Mouse (Mus musculus) heart, embryonic 15.5 days (tissue): ENCODE measurements at regions not wholly inside any gene's neighbourhood (a gene's known extent, or its start where the extent isn't known, plus 50 kb on each side); places are given as distances from the start of the nearest gene placed in this dataset.

Experiments used
- ATAC-seq: fragments of 200-750 bp; cut with Nextera tagmentation; replicated peaks from 2 replicates; pipeline ENCODE4 v1.8.0; 2017; ENCODE audit warnings: low read depth, moderate TSS enrichment; ENCODE audit not compliant: insufficient number of reproducible peaks, insufficient read depth, low FRiP score
- H3K27ac ChIP-seq: fragments of 300-500 bp; sonication (generic); 2 replicates; pipeline ENCODE4 v1.5.1; 2015; ENCODE audit warnings: mild to moderate bottlenecking, inconsistent platforms
- H3K27me3 ChIP-seq: fragments of 300-500 bp; sonication (generic); 2 replicates; pipeline ENCODE4 v1.6.1; 2015; ENCODE audit warnings: inconsistent platforms
- H3K36me3 ChIP-seq: fragments of 300-500 bp; sonication (generic); 2 replicates; pipeline ENCODE4 v1.6.1; 2015; ENCODE audit warnings: mild to moderate bottlenecking, inconsistent platforms
- H3K4me1 ChIP-seq: fragments of 300-500 bp; sonication (generic); replicated peaks from 2 replicates; pipeline ENCODE4 v1.6.1; 2015; ENCODE audit warnings: inconsistent platforms
- H3K4me2 ChIP-seq: fragments of 300-500 bp; sonication (generic); 2 replicates; pipeline ENCODE4 v1.6.1; 2015; ENCODE audit warnings: inconsistent platforms, mild to moderate bottlenecking, moderate library complexity
- H3K4me3 ChIP-seq: fragments of 300-500 bp; sonication (generic); 2 replicates; pipeline ENCODE4 v1.5.1; 2015; ENCODE audit warnings: mild to moderate bottlenecking, inconsistent platforms
- H3K9ac ChIP-seq: fragments of 300-500 bp; sonication (generic); 2 replicates; pipeline ENCODE4 v1.6.1; 2015; ENCODE audit warnings: mild to moderate bottlenecking, inconsistent platforms
- H3K9me3 ChIP-seq: fragments of 300-500 bp; sonication (generic); replicated peaks from 2 replicates; pipeline ENCODE4 v1.6.1; 2016; ENCODE audit warnings: inconsistent platforms
- WGBS: fragments of 180-500 bp; shearing (Covaris S2); methylation state at CpG from one replicate; pipeline ENCODE4 v1.1.7; 2015; ENCODE audit warnings: mixed read lengths; 5-methylcytosine and 5-hydroxymethylcytosine counted together

GRCm38 (mm10) chr3:37962811-37963210 lies 238.5 kb upstream of the Gm5148 start:
- Histone ChIP-seq H3K27ac (no peak overlapping the region), H3K4me1 (no peaks in the 10 kb centered on the region), H3K4me2 (no peak overlapping the region)

GRCm38 (mm10) chr3:37962043-37962810 lies 237.9 kb upstream of the Gm5148 start:
- 57% methylated on average over 12 of the region's 12 CpGs for WGBS
- Histone ChIP-seq H3K27me3 (no peaks in the 10 kb centered on the region), H3K36me3 (no peaks in the 10 kb centered on the region), H3K9me3 (no peaks in the 10 kb centered on the region), H3K9ac (no peak overlapping the region), H3K4me1 (no peaks in the 10 kb centered on the region), H3K27ac (no peak overlapping the region), H3K4me3 (no peak overlapping the region), H3K4me2 (no peak overlapping the region)
- ATAC-seq, result no peak

More at GRCm38 (mm10) chr3:37962811-37963210, 238.5 kb upstream of the Gm5148 start:
- Histone ChIP-seq H3K9me3 (no peaks in the 10 kb centered on the region), H3K9ac (no peak overlapping the region), H3K36me3 (no peaks in the 10 kb centered on the region), H3K27me3 (no peaks in the 10 kb centered on the region), H3K4me3 (no peak overlapping the region)
- no peak for ATAC-seq
- WGBS, result 70% methylated on average over 8 of the region's 8 CpGs

GRCm38 (mm10) chr3:37958361-37958978 lies 234.2 kb upstream of the Gm5148 start:
- Histone ChIP-seq H3K9ac (no peak overlapping the region), H3K4me1 (no peaks in the 10 kb centered on the region), H3K4me3 (no peak overlapping the region), H3K27me3 (no peaks in the 10 kb centered on the region), H3K27ac (no peak overlapping the region), H3K4me2 (no peak overlapping the region), H3K36me3 (no peaks in the 10 kb centered on the region), H3K9me3 (no peaks in the 10 kb centered on the region)
- WGBS, result 57% methylated on average over 6 of the region's 6 CpGs
- ATAC-seq, result no peak

- 77% methylated on average over 6 of the region's 6 CpGs for WGBS
- Histone ChIP-seq H3K4me3 (no peak overlapping the region), H3K9ac (no peak overlapping the region), H3K36me3 (no peaks in the 10 kb centered on the region), H3K4me2 (no peak overlapping the region), H3K9me3 (no peaks in the 10 kb centered on the region), H3K4me1 (no peaks in the 10 kb centered on the region), H3K27me3 (no peaks in the 10 kb centered on the region), H3K27ac (no peak overlapping the region)
- no peak for ATAC-seq
These were observed 232.3 kb upstream of the Gm5148 start for GRCm38 (mm10) chr3:37956543-37956942.

- Histone ChIP-seq H3K27me3 (no peaks in the 10 kb centered on the region), H3K4me2 (no peak overlapping the region), H3K9ac (no peak overlapping the region), H3K4me3 (no peak overlapping the region), H3K4me1 (no peaks in the 10 kb centered on the region), H3K9me3 (no peaks in the 10 kb centered on the region), H3K27ac (no peak overlapping the region), H3K36me3 (no peaks in the 10 kb centered on the region)
- WGBS, result 51% methylated on average over 3 of the region's 3 CpGs
- ATAC-seq, result no peak
These were observed 228.6 kb upstream of the Gm5148 start for GRCm38 (mm10) chr3:37952891-37953290.

- no peaks in the 10 kb centered on the region for H3K4me1 ChIP-seq
- no peak overlapping the region for H3K9ac ChIP-seq
- no peaks in the 10 kb centered on the region for H3K9me3 ChIP-seq
- no peak overlapping the region for H3K4me2 ChIP-seq
- no peak overlapping the region for H3K4me3 ChIP-seq
- no peaks in the 10 kb centered on the region for H3K36me3 ChIP-seq
- no peak for ATAC-seq
- no peak overlapping the region for H3K27ac ChIP-seq
- no peaks in the 10 kb centered on the region for H3K27me3 ChIP-seq
These were observed 228.0 kb upstream of the Gm5148 start for GRCm38 (mm10) chr3:37952251-37952650.

- Histone ChIP-seq H3K4me3 (no peak overlapping the region), H3K27ac (no peak overlapping the region), H3K9me3 (no peaks in the 10 kb centered on the region), H3K9ac (no peak overlapping the region), H3K27me3 (no peaks in the 10 kb centered on the region), H3K4me2 (no peak overlapping the region), H3K4me1 (peaks cover 6% of the 10 kb centered on the region), H3K36me3 (no peaks in the 10 kb centered on the region)
- ATAC-seq, result no peak
These were observed 219.4 kb upstream of the Gm5148 start for GRCm38 (mm10) chr3:37943661-37944060.

GRCm38 (mm10) chr3:37940016-37940415 lies 215.7 kb upstream of the Gm5148 start:
- ATAC-seq, result no peak
- Histone ChIP-seq H3K27me3 (no peaks in the 10 kb centered on the region), H3K9ac (no peak overlapping the region), H3K4me1 (peaks cover 36% of the 10 kb centered on the region), H3K27ac (no peak overlapping the region), H3K9me3 (no peaks in the 10 kb centered on the region), H3K4me2 (no peak overlapping the region), H3K36me3 (no peaks in the 10 kb centered on the region), H3K4me3 (no peak overlapping the region)
- 78% methylated on average over 3 of the region's 3 CpGs for WGBS

- H3K36me3 ChIP-seq, result no peaks in the 10 kb centered on the region
- H3K9me3 ChIP-seq, result no peaks in the 10 kb centered on the region
- 94% methylated on average over 11 of the region's 11 CpGs for WGBS
- H3K27me3 ChIP-seq, result no peaks in the 10 kb centered on the region
- H3K9ac ChIP-seq, result no peak overlapping the region
- no peak for ATAC-seq
- no peak overlapping the region for H3K4me3 ChIP-seq
- H3K27ac ChIP-seq, result peak overlapping the region; percentile 76
- peaks cover 40% of the 10 kb centered on the region for H3K4me1 ChIP-seq
- no peak overlapping the region for H3K4me2 ChIP-seq
These were observed 214.6 kb upstream of the Gm5148 start for GRCm38 (mm10) chr3:37938870-37939269.

- peak overlapping the region; percentile 76 for H3K27ac ChIP-seq
- peak; percentile 51; the same call in 1 of the 2 replicates for ATAC-seq
- no peaks in the 10 kb centered on the region for H3K27me3 ChIP-seq
- H3K4me2 ChIP-seq, result no peak overlapping the region
- H3K36me3 ChIP-seq, result no peaks in the 10 kb centered on the region
- WGBS, result 9% methylated on average over 3 of the region's 3 CpGs
- H3K4me1 ChIP-seq, result peaks cover 40% of the 10 kb centered on the region
- no peak overlapping the region for H3K4me3 ChIP-seq
- H3K9ac ChIP-seq, result no peak overlapping the region
- H3K9me3 ChIP-seq, result no peaks in the 10 kb centered on the region
These were observed 213.9 kb upstream of the Gm5148 start for GRCm38 (mm10) chr3:37938284-37938596.

GRCm38 (mm10) chr3:37937381-37938283 lies 213.3 kb upstream of the Gm5148 start:
- no peak overlapping the region for H3K4me2 ChIP-seq
- H3K4me1 ChIP-seq, result peaks cover 40% of the 10 kb centered on the region
- no peaks in the 10 kb centered on the region for H3K27me3 ChIP-seq
- H3K36me3 ChIP-seq, result no peaks in the 10 kb centered on the region
- no peak overlapping the region for H3K4me3 ChIP-seq
- ATAC-seq, result no peak
- H3K27ac ChIP-seq, result peak overlapping the region; percentile 76
- 46% methylated on average over 11 of the region's 11 CpGs for WGBS
- H3K9me3 ChIP-seq, result no peaks in the 10 kb centered on the region
- no peak overlapping the region for H3K9ac ChIP-seq
